Mouse (Mus musculus) E14TG2a.4 (cell line): ENCODE measurements at regions not wholly inside any gene's neighbourhood (a gene's known extent, or its start where the extent isn't known, plus 50 kb on each side); places are given as distances from the start of the nearest gene placed in this dataset.

ENCODE experiments used
- CTCF ChIP-seq: conservative IDR thresholded peaks from 2 replicates; pipeline ENCODE4 v1.5.1; 2014; ENCODE audit warnings: low read length
- POU5F1 ChIP-seq: IDR thresholded peaks from 2 replicates; pipeline ENCODE4 v1.6.1; 2014; ENCODE audit warnings: low read length, borderline replicate concordance

DNA sequence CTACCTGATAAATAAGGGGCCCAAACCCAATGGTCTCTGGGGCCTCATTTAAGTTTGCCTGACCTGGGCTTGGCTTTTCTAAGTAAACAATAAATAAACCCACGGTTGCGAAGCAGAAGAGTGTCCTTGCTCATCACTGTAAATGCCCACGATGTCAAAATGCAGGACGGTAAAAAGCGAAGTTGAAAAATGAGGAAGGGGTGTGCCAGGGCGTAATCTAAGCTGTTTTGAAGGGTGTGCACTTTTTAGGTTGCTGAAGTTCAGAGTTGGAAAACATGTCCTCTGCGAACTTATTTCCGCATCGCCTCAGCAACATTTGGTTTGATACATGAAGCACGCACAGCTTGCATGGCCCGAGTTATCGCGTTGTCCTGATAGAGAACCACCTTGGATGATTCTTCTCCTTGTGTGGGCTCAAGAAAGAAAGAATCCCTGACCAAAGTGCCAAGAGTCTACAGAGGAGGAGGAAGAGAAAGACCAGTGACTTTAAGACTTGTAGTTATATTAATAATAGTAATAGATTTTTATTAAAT lies 119.0 kb upstream of the Zeb2 start:
- TF ChIP-seq CTCF: no peak
- no peak for TF ChIP-seq POU5F1
